Mouse (Mus musculus): ENCODE measurements at regions not wholly inside any gene's neighbourhood (a gene's known extent, or its start where the extent isn't known, plus 50 kb on each side); places are given as distances from the start of the nearest gene placed in this dataset.

- Histone ChIP-seq H3K27me3 (ENCODE audit: control insufficient read depth, insufficient read depth, low read length) (no peaks in the 10 kb centered on the region), H3K27ac (ENCODE audit: control insufficient read depth, insufficient read depth, low read depth, low read length) (no peak overlapping the region), H3K4me1 (ENCODE audit: control insufficient read depth, insufficient read depth, low read length) (no peaks in the 10 kb centered on the region), H3K36me3 (ENCODE audit: control insufficient read depth, insufficient read depth, low read length) (no peaks in the 10 kb centered on the region), H3K4me3 (ENCODE audit: control insufficient read depth, low read depth, low read length) (no peak overlapping the region)
- no peak for TF ChIP-seq POLR2A (IDR thresholded peaks at IDR 0.05; ENCODE audit: control insufficient read depth, low read depth, low read length)
- TF ChIP-seq CTCF (IDR thresholded peaks at IDR 0.05; ENCODE audit: control insufficient read depth, insufficient read depth, insufficient replicate concordance, low read depth, low read length), result no peak
Observed at GRCm38 (mm10) chr13:47688131-47688530, 565.7 kb downstream of the Rnf144b start.

- no peak overlapping the region for H3K27ac ChIP-seq (ENCODE audit: control insufficient read depth, insufficient read depth, low read depth, low read length)
- no peaks in the 10 kb centered on the region for H3K4me1 ChIP-seq (ENCODE audit: control insufficient read depth, insufficient read depth, low read length)
- no peak overlapping the region for H3K4me3 ChIP-seq (ENCODE audit: control insufficient read depth, low read depth, low read length)
- H3K36me3 ChIP-seq (ENCODE audit: control insufficient read depth, insufficient read depth, low read length), result no peaks in the 10 kb centered on the region
- TF ChIP-seq CTCF (IDR thresholded peaks at IDR 0.05; ENCODE audit: control insufficient read depth, insufficient read depth, insufficient replicate concordance, low read depth, low read length), result no peak
- no peak for TF ChIP-seq POLR2A (IDR thresholded peaks at IDR 0.05; ENCODE audit: control insufficient read depth, low read depth, low read length)
- no peaks in the 10 kb centered on the region for H3K27me3 ChIP-seq (ENCODE audit: control insufficient read depth, insufficient read depth, low read length)
Observed at GRCm38 (mm10) chr13:47693815-47694214, 567.2 kb upstream of the Id4 start.

GRCm38 (mm10) chr13:47695877-47696276 lies 565.2 kb upstream of the Id4 start:
- TF ChIP-seq POLR2A (IDR thresholded peaks at IDR 0.05; ENCODE audit: control insufficient read depth, low read depth, low read length) (no peak), CTCF (IDR thresholded peaks at IDR 0.05; ENCODE audit: control insufficient read depth, insufficient read depth, insufficient replicate concordance, low read depth, low read length) (no peak)
- Histone ChIP-seq H3K4me3 (ENCODE audit: control insufficient read depth, low read depth, low read length) (no peak overlapping the region), H3K4me1 (ENCODE audit: control insufficient read depth, insufficient read depth, low read length) (no peaks in the 10 kb centered on the region), H3K27me3 (ENCODE audit: control insufficient read depth, insufficient read depth, low read length) (no peaks in the 10 kb centered on the region), H3K27ac (ENCODE audit: control insufficient read depth, insufficient read depth, low read depth, low read length) (no peak overlapping the region), H3K36me3 (ENCODE audit: control insufficient read depth, insufficient read depth, low read length) (no peaks in the 10 kb centered on the region)

- H3K27ac ChIP-seq (ENCODE audit: control insufficient read depth, insufficient read depth, low read depth, low read length), result no peak overlapping the region
- TF ChIP-seq POLR2A (IDR thresholded peaks at IDR 0.05; ENCODE audit: control insufficient read depth, low read depth, low read length), result no peak
- TF ChIP-seq CTCF (IDR thresholded peaks at IDR 0.05; ENCODE audit: control insufficient read depth, insufficient read depth, insufficient replicate concordance, low read depth, low read length), result no peak
- H3K4me3 ChIP-seq (ENCODE audit: control insufficient read depth, low read depth, low read length), result no peak overlapping the region
- no peaks in the 10 kb centered on the region for H3K4me1 ChIP-seq (ENCODE audit: control insufficient read depth, insufficient read depth, low read length)
- no peaks in the 10 kb centered on the region for H3K36me3 ChIP-seq (ENCODE audit: control insufficient read depth, insufficient read depth, low read length)
- H3K27me3 ChIP-seq (ENCODE audit: control insufficient read depth, insufficient read depth, low read length), result no peaks in the 10 kb centered on the region
Observed at GRCm38 (mm10) chr13:47700556-47700955, 560.5 kb upstream of the Id4 start.

- no peak overlapping the region for H3K4me3 ChIP-seq (ENCODE audit: control insufficient read depth, low read depth, low read length)
- H3K27ac ChIP-seq (ENCODE audit: control insufficient read depth, insufficient read depth, low read depth, low read length), result no peak overlapping the region
- no peak for TF ChIP-seq POLR2A (IDR thresholded peaks at IDR 0.05; ENCODE audit: control insufficient read depth, low read depth, low read length)
- TF ChIP-seq CTCF (IDR thresholded peaks at IDR 0.05; ENCODE audit: control insufficient read depth, insufficient read depth, insufficient replicate concordance, low read depth, low read length), result no peak
- no peaks in the 10 kb centered on the region for H3K36me3 ChIP-seq (ENCODE audit: control insufficient read depth, insufficient read depth, low read length)
- H3K4me1 ChIP-seq (ENCODE audit: control insufficient read depth, insufficient read depth, low read length), result no peaks in the 10 kb centered on the region
- H3K27me3 ChIP-seq (ENCODE audit: control insufficient read depth, insufficient read depth, low read length), result no peaks in the 10 kb centered on the region
Observed at GRCm38 (mm10) chr13:47707961-47708609, 552.9 kb upstream of the Id4 start.

GRCm38 (mm10) chr13:47709323-47709722 lies 551.7 kb upstream of the Id4 start:
- no peak overlapping the region for H3K4me3 ChIP-seq (ENCODE audit: control insufficient read depth, low read depth, low read length)
- H3K27ac ChIP-seq (ENCODE audit: control insufficient read depth, insufficient read depth, low read depth, low read length), result no peak overlapping the region
- H3K27me3 ChIP-seq (ENCODE audit: control insufficient read depth, insufficient read depth, low read length), result no peaks in the 10 kb centered on the region
- no peaks in the 10 kb centered on the region for H3K4me1 ChIP-seq (ENCODE audit: control insufficient read depth, insufficient read depth, low read length)
- H3K36me3 ChIP-seq (ENCODE audit: control insufficient read depth, insufficient read depth, low read length), result no peaks in the 10 kb centered on the region
- no peak for TF ChIP-seq CTCF (IDR thresholded peaks at IDR 0.05; ENCODE audit: control insufficient read depth, insufficient read depth, insufficient replicate concordance, low read depth, low read length)
- TF ChIP-seq POLR2A (IDR thresholded peaks at IDR 0.05; ENCODE audit: control insufficient read depth, low read depth, low read length), result no peak

GRCm38 (mm10) chr13:47712507-47712906 lies 548.5 kb upstream of the Id4 start:
- Histone ChIP-seq H3K27ac (ENCODE audit: control insufficient read depth, insufficient read depth, low read depth, low read length) (no peak overlapping the region), H3K36me3 (ENCODE audit: control insufficient read depth, insufficient read depth, low read length) (no peaks in the 10 kb centered on the region), H3K4me3 (ENCODE audit: control insufficient read depth, low read depth, low read length) (no peak overlapping the region), H3K4me1 (ENCODE audit: control insufficient read depth, insufficient read depth, low read length) (no peaks in the 10 kb centered on the region), H3K27me3 (ENCODE audit: control insufficient read depth, insufficient read depth, low read length) (no peaks in the 10 kb centered on the region)
- TF ChIP-seq CTCF (IDR thresholded peaks at IDR 0.05; ENCODE audit: control insufficient read depth, insufficient read depth, insufficient replicate concordance, low read depth, low read length) (no peak), POLR2A (IDR thresholded peaks at IDR 0.05; ENCODE audit: control insufficient read depth, low read depth, low read length) (no peak)
